Mouse (Mus musculus): ENCODE data around the gene Rac1.

DNA sequence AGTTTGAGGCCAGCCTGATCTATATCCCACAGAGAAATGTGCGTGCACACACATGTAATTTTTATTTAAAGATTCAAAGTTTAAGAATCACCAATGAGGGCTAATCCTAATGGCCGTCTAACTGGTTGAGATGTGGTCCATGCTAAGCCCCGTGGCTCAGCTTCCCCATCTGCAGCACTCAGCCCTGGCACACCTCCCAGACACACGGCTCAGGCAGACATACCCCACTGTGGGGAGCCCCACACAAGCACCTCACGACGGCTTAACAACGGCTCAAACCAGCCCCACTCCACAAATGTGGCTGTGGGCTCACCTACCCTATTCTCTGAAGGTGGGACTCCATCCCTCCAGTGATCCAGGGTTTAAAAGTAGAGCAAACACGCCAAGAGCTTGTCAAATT is 22.8 kb downstream of the Rac1 start:
- TF ChIP-seq POLR2A (IDR thresholded peaks at IDR 0.05; ENCODE audit: borderline replicate concordance, low read depth, low read length) (no peak), CTCF (IDR thresholded peaks at IDR 0.05; ENCODE audit: low read depth, low read length) (no peak)
